Mouse (Mus musculus): ENCODE measurements around the gene E130309D02Rik. TPM values are rescaled to one million over a fixed set of nuclear protein-coding genes. Genes with fewer than 3 reads are reported as not detected.

Gene E130309D02Rik
- polyA plus RNA-seq, 1 experiment: 17.0 TPM

DNA sequence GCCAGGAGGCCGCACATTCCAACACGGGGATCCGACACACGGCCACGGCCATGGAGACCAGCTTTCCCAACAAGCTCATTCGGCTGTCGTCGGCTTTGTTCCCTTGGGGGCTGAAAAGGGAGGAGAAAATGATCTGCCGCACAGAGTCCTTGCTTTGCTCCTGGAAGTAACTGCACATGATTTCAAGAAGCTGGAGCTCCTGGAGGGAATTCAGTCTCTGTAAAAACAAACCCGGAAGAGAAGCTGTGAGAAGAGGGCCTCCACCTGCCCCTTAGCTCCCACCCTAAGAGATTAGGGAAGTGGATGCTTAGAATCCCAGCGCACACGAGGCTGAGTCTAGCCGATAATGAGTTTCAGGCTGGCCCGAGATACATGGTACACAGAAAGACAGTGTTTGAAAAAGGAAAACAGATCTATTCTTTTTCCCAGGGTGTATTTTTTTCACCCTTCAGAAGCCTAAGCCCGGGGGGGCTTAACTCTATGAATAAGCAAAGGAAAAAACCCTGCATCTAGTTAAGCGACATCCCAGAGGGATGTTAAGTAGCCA, 904 bp downstream of the E130309D02Rik start:
- DNase-seq (ENCODE audit: extremely low spot score in 1 of 2, low spot score in 1 of 2): no peak

DNA sequence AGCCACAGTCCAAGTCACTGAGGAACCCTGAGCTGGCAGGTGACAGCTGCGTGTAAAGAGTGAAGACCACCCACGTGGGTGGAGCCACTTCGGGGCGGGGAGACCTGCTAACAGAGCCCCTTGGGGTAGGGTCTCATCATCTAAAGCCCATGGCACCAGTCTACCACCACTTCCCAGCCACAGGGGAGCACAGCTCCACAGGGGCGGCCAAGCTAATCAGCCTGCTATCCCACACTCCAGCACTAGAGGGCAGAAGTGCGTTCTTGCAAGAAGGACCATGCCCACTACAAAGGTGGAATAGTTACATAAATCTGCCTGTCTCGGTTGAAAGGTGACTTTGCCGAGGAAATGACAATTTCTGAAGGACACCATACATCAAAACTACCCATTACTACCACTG, 3.3 kb downstream of the E130309D02Rik start:
- DNase-seq (ENCODE audit: extremely low spot score in 1 of 2, low spot score in 1 of 2): peak; percentile 56 to 92

DNA sequence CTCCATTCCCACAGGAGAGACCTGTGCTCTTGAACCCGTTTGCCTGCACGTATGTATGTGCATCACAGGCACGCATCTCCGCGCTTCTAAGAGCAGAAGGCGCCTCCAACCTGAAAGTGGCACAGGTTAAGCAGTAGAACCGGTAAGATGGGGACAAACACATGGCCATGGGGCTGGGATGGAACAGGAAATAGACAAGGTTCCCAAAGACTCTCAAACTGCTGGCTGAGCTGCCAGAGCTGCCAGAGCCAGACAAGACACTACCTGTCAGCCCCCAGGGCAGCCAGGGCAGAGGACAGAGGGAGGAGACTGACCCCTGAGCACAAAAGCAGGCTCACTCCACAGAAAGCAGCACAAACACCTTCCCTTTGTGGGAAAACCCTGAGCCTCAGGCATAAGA, 5.2 kb downstream of the E130309D02Rik start:
- DNase-seq (ENCODE audit: extremely low spot score in 1 of 2, low spot score in 1 of 2): no peak

DNA sequence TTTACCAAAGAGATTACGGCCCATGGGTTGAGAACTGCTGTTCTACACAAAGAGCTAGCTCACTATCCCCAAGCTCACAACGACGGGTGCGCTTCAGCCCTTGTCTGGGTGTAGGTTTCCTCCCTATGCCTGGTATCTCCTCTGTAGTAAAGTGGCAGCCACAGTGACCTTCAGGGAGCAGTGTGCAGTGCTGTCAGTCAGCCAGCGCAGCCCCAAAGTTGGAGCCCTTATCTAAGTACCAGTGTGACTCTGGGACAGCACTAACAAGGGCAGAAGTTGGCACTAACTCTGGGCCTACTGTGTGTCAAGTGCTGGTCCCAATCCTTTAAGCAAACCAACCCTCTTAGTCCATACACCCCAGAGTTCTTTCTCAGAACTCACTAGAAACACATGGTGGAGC, 6.3 kb downstream of the E130309D02Rik start:
- DNase-seq (ENCODE audit: extremely low spot score in 1 of 2, low spot score in 1 of 2): no peak

DNA sequence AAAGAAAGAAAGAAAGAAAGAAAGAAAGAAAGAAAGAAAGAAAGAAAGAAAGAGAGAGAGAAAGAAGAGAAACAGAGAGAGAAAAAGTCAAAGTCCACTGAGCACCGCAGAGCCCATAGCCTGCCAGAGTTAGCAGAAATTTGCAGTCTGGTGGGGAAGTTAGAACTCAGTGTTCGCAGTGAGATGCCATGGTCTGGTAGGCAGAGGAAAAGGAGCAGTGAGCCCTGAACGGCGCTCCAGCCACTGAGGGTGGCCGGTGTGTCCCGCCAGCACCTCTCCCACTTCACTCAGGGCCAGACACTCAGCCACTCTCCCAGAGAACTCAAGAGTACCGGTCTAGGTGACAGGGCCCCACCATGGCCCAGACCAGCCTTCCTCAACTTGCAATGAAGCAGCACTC, 10.9 kb downstream of the E130309D02Rik start:
- DNase-seq (ENCODE audit: extremely low spot score in 1 of 2, low spot score in 1 of 2): no peak

DNA sequence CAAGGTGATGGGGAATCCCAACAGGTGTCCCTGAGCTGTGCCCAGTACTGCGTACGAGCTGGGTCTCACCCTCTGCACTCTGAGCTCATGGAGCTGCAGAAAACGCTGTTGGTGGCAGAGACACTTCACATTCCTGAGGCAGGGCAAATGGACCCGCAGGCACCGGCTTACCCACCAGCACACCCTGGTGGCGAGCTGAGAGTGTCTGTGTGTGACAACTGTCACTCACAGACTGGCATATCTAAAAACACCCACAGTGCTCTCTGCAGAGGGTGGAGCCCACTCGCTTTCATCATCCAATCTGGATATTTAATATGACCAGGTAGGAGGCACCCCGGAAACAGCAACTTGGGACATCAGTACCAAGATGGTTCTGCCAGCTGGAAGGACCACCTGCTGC, 13.9 kb downstream of the E130309D02Rik start:
- no peak for DNase-seq (ENCODE audit: extremely low spot score in 1 of 2, low spot score in 1 of 2)

DNA sequence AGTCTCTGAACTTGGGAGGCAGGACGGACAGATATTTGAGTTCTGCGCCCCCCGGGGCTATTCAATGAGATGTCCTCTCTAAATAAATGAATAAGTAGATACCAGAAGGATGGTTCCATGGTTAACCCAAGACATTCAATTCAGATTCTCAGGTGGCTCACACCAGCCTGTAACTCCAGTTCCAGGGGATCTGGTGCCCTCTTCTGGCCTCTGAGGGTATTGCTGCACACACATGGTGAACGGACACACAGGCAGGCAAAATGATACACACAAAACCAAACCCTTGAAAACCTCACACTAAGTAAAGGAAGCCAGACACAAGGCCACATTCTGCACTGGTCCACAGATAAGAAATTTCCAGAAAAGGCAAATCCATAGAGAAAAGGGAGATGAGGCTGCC, 15.5 kb downstream of the E130309D02Rik start:
- DNase-seq (ENCODE audit: extremely low spot score in 1 of 2, low spot score in 1 of 2): peak in 1 of 2 experiments; percentile 76

DNA sequence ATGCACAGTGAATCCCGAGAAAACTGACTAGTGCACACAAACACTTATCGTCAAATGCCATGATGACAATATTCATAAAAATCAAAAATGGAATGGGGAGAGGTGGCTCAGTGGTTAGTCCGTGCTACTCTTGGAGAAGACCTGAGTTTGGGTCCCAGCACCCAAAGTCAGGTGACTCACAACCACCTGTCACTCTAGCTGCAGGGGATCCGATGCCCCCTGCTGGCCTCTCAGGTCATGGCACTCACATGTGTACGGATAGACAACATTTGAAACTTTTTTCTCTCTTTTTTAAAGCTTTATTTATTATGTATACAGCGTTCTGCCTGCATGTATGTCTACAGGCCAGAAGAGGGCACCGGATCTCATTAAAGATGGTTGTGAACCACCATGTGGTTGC, 16.8 kb downstream of the E130309D02Rik start:
- DNase-seq (ENCODE audit: extremely low spot score in 1 of 2, low spot score in 1 of 2): no peak

DNA sequence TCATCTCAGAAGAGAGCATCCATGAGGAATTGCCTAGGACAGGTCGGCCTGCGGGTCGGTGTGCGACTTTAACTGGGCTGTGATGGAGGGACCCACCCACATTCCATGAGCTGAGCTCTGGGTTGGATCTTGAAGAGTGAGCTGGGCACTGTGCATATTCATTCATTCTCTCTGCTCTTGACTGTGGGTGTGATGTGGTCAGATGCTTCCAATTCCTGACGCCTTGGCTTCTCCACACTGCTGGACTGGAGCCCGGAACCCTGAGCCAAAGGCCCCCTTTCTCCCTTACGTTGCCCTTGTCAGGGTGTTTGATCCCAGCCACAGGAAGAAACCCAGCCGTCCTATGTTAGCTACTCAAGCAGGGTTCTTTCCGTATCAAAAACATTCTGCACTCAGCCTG, 17.2 kb downstream of the E130309D02Rik start:
- DNase-seq (ENCODE audit: extremely low spot score in 1 of 2, low spot score in 1 of 2): no peak

DNA sequence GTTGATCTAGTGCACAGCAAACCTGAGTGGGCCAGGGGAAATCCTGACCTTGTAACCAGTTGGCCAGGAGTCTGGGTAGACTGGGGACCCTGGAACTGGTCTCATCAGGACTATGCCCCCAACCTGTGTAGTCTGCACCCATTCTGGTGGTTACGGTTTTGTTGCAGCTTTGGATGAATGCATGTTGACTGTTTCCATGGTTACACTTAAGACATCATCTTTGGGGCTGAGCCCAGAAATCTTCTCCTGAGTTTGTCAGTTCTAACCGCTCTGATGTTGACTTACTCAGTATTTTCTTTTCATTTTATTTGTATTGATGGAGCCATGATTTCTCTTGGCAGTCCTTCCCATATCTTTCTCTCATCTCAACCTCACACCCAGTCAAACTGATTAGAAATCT, 19.8 kb downstream of the E130309D02Rik start:
- peak in 1 of 2 experiments; percentile 46 for DNase-seq (ENCODE audit: extremely low spot score in 1 of 2, low spot score in 1 of 2)

DNA sequence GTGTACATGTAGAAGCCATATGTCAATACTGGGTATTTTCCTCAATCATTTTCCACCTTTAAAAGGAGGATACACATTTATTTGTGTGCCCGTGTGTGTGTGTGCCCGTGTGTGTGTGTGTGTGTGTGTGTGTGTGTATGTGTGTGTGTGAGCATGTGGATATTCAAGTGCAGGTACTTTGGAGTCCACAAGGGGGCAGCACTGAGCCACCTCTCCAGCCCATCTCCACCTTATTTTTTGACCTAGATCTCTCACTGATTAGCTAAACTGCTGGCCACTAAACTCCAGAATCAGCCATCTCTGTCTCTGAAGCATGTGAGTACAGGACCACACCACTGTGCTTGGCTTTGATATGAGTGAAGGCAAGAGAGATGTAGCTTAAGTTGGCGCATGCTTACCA, 20.3 kb downstream of the E130309D02Rik start:
- DNase-seq (ENCODE audit: extremely low spot score in 1 of 2, low spot score in 1 of 2): no peak

DNA sequence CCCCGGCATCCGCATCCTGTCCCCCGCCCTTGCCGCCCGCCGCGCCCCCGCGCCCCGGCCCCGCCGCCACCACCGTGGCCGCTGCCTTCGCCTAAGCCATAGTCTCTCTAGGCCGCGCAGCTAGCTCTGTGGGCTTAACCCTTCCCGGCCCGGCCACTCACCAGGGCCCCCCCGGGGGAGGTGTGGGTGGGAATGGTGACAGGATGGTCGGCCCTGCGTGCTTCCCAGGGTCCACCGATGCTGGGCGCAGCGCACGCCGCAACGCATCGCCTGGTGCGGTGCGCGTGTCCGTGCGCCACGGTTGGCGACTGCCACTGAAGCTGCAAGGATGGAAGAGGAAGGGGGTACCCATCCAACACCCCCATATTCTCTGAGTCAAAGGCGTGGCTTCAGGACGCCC, 21.8 kb downstream of the E130309D02Rik start, which contains the start of gene Zfp853:
TSS of gene Zfp853 (minus strand) at position 220 of the 400 bp plus-strand sequence.
- DNase-seq (ENCODE audit: extremely low spot score in 1 of 2, low spot score in 1 of 2): no peak

DNA sequence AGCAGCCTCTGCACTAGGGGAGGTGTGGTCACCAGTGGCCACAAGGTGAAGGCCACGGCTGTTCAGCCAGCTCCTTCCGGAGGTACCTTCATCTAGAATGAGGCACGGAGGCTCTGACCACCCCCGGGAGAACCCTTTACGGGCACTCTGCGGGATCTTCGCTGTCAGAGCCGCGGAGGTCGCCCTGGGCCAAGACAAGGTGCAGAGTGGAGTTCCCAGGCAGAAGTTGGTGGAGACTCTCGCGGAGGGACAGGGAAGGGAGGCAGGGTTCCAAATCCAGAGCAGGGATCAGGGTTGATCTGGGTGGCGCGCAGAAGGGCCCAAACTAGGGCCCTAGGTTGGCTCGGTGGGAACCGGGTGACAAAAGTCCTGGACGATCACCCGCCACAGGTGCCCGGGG, 22.3 kb downstream of the E130309D02Rik start:
- DNase-seq (ENCODE audit: extremely low spot score in 1 of 2, low spot score in 1 of 2): no peak

DNA sequence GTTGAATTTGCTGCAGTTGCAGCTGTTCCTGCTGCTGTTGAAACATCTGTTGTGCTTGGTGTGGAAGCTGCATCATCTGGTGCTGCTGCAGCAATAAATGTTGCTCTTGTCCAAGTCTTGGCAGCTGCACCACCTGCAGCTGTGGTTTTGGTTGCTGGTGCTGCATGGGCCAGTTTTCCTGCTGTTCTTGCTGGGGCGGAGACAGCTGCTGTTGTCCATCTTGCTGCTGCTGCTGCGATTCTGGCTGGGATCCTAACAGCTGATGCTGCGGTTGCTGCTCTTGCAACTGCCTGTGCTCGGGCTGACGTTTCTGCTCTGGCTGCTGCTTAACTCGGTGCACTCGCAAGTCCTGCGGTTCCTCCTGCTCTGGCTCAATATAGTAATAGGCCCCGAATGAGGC, 25.9 kb downstream of the E130309D02Rik start:
- DNase-seq (ENCODE audit: extremely low spot score in 1 of 2, low spot score in 1 of 2): no peak

DNA sequence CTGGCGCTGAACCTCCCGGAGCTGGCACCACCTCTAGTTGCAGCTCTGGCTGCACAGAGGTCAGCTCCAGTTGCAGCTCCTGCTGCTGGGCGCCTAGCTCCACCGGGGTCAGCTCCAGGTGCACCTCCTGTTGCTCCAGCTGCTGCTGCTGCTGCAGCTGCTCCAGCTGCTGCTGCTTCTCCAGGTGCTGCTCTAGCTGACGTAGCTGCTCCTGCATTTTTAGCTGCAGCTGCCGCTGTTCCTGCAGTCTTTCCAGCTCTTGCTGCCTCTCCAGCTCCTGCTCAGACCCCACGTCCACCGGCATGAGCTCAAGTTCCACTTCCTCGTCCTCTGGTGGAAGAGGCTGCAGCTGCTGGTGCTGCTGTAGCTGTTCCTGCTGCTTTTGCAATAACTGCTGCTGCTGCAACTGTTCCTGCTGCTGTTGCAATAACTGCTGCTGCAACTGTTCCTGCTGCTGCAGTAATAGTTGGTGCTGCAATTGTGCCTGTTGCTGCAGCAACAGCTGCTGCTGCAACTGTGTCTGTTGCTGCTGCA, 26.7 kb downstream of the E130309D02Rik start:
- DNase-seq (ENCODE audit: extremely low spot score in 1 of 2, low spot score in 1 of 2): no peak

DNA sequence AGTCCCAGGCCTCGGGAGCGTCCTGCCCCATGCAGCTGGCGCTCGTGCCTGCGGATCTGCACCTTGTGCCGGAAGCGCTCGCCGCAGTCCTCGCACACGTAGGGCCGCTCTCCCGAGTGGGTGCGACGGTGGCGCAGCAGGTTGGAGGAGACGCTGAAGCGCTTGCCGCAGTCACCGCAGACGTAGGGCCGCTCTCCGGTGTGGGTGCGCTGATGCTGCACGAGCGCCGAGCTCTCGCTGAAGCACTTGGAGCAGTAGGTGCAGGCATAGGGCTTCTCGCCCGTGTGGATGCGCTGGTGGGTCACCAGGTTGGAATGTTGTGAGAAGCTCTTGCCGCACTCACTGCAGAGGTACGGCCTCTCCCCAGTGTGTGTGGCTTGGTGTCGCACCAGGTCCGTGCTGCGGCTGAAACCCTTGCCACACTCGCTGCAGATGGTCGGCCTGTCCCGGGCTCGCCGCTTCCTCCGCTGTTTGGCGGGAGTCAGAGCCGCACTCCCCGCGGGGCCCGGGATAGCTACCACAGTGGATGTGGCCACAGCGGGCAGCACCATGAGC, 27.3 kb downstream of the E130309D02Rik start:
- DNase-seq (ENCODE audit: extremely low spot score in 1 of 2, low spot score in 1 of 2): no peak

DNA sequence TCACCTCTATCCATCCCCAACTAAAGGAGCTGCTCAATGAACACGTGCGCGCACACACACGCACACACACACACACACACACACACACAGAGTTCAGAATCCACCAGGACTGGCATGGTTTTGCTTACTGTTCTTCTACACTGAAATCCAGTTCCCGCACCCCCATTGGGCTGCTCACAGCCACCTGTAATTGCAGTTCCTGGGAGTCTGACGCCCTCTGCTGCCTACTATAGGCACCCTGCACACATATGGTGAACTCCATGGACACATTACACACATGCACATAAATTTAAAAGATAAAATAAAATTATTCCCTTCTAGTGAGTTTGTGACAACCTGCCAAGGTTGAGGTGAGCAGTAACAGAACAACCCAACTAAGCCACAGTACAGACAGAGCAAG, 30.4 kb downstream of the E130309D02Rik start:
- no peak for DNase-seq (ENCODE audit: extremely low spot score in 1 of 2, low spot score in 1 of 2)

DNA sequence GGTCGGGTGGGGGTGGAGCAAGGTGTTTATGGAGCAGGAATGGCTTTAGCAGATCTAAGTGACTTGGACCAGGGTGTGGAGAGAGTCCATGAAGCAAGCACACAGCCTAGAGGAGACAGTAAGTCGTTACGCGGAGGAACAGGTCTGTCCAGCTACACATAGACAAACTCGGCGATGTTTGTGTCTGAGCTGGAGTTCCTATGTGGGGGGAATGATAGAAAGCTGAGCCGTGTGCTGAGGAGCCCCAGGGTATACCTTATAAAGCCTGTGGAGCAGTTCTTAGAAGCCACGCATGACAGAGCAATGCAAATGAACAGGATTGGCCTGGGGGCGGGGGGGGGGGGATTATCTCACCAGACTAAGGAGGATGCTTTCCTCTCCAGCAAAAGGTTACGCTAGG, 35.9 kb downstream of the E130309D02Rik start:
- DNase-seq (ENCODE audit: extremely low spot score in 1 of 2, low spot score in 1 of 2): no peak

DNA sequence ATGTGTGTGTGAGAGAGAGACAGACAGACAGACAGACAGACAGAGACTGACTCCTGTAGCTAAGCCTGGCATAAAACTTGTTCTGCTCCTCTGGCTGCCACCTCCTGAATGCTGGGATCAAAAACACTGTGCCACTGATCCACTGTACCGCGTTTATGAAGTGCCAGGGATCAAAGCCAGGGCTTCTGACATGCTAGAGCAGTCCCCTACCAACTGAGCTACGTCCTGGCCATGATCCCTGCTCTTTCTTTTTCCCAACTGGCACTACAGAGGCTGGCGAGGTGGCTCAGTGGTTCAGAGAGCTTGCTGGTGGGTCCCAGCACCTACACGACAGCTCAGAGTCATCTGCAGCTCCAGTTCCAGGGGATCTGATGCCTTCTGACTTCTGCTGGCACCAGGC, 39.4 kb downstream of the E130309D02Rik start:
- DNase-seq (ENCODE audit: extremely low spot score in 1 of 2, low spot score in 1 of 2): no peak

DNA sequence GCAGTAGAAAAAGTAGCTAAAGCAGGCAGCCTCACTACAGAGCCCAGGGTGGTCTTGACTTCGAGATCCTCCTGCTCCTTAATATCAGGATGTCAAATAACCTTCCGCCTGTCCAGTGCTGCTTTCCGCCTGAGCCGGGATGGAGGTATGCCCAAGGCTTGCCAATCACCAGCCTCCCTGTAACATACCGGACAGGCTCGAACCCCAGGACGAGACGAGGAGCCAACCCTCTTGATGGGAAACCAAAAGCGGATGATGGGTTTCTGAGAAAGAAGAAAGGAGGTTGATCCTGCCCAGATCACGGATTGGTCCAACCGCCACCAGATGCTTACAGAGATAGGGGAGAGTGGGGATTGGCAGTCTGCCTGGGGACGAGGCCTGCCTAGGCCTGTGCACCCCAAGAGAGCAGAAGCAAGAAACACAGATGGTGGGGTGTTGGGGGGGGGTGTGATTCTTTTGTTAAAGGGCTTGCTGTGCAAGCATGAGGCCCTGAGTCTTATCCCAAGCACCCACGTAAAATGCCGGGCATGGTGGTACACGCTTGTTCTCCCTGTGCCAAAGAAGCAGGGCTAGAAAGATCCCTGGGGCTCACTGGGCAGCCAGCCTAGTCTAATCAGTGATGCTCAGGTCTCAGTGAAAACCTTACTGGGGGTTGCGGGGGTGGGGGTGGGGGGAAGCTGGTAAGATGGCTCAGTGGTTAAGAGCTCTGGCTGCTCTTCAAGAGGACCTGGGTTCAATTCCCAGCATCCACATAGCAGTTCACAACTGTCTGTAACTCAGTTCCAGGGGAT, 42.4 kb downstream of the E130309D02Rik start:
- DNase-seq (ENCODE audit: extremely low spot score in 1 of 2, low spot score in 1 of 2): no peak

DNA sequence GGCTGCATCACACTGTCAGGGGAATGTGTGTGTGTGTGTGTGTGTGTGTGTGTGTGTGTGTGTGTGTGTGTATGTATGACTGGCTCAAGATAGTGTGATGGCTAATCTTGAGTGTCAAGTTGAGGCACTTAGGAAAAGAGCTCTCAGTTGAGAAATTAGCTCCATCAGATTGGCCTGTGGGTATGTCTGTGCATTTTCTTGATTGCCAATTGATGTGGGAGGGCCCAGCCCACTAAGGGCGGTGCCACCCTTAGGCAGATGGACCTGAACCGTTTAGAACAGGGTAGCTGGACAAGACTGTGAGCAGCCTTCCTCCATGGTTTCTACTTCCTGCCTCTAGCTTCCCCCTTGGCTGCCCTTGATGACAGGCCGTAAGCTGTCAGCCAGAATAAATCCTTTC, 43.1 kb downstream of the E130309D02Rik start:
- no peak for DNase-seq (ENCODE audit: extremely low spot score in 1 of 2, low spot score in 1 of 2)

DNA sequence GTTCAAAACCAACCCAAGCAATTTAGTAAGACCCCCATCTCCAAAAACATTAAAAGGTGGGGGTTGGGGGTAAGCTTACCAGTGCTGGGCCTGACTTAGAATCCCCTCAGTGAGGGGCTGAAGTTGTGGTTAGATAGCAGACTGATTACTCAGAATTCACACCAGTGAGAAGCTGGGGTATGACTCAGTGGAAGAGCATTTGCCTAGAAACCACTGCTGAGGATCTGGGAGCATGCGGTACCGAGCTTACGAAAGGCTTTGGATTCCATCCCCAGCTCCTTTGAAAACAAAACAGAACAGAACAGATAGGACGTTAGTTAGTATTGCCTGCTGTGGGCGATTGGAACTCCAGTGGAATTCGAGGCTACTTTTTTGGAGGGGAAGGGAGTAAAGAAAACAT, 43.5 kb downstream of the E130309D02Rik start:
- no peak for DNase-seq (ENCODE audit: extremely low spot score in 1 of 2, low spot score in 1 of 2)

All from frontal cortex, adult 2 months (tissue).